Mouse (Mus musculus): ENCODE results near the gene Dusp28.

- TF ChIP-seq POLR2A (IDR thresholded peaks at IDR 0.05; ENCODE audit: low read depth, low read length), result no peak
- TF ChIP-seq CTCF (conservative IDR thresholded peaks at IDR 0.05; ENCODE audit: insufficient read depth, insufficient read length, low read depth, low read length), result no peak
Measured at GRCm38 (mm10) chr1:92908664-92909063, 1.9 kb downstream of the Dusp28 start.
